Mouse (Mus musculus): ENCODE measurements around the gene Olfr726. TPM values are rescaled to one million over a fixed set of nuclear protein-coding genes. Genes with fewer than 3 reads are reported as not detected.

Olfr726 gene
- not detected in 2 replicates for polyA plus RNA-seq (2016; fragmentation: Nextera tagmentation; extraction: Ambion mirVana)

GRCm38 (mm10) chr14:50090853-50091252, at the start of gene Olfr726:
Olfr726 (minus strand) TSS chr14:50090953.
- Histone ChIP-seq H3K27ac (no peak within 1 kb of the TSS), H3K4me1 (no peaks in the 10 kb centered on the region), H3K36me3 (no peaks in the 10 kb centered on the region), H3K27me3 (ENCODE audit: insufficient read depth, poor library complexity, severe bottlenecking) (no peaks in the 10 kb centered on the region), H3K4me3 (no peak within 1 kb of the TSS), H3K9me3 (no peaks in the 10 kb centered on the region)
- WGBS, result 60% methylated on average over 1 of the region's 1 CpGs
- no peak for DNase-seq (ENCODE audit: low spot score)

GRCm38 (mm10) chr14:50122886-50123285, 32.1 kb upstream of the Olfr726 start, which contains the start of gene Olfr727:
Olfr727 (plus strand) TSS chr14:50123186.
- Histone ChIP-seq H3K9me3 (no peaks in the 10 kb centered on the region), H3K36me3 (no peaks in the 10 kb centered on the region), H3K27ac (no peak within 1 kb of the TSS), H3K4me3 (no peak within 1 kb of the TSS), H3K27me3 (ENCODE audit: insufficient read depth, poor library complexity, severe bottlenecking) (no peaks in the 10 kb centered on the region), H3K4me1 (no peaks in the 10 kb centered on the region)
- DNase-seq (ENCODE audit: low spot score), result no peak
- WGBS, result 82% methylated on average over 1 of the region's 1 CpGs

- WGBS, result 1% methylated on average over 4 of the region's 4 CpGs
- Histone ChIP-seq H3K36me3 (no peaks in the 10 kb centered on the region), H3K4me1 (no peaks in the 10 kb centered on the region), H3K27me3 (ENCODE audit: insufficient read depth, poor library complexity, severe bottlenecking) (no peaks in the 10 kb centered on the region), H3K27ac (peak overlapping the region; percentile 92), H3K4me3 (peak overlapping the region; percentile 76), H3K9me3 (no peaks in the 10 kb centered on the region)
- no peak for DNase-seq (ENCODE audit: low spot score)
Observed at GRCm38 (mm10) chr14:50062733-50063104, 28.0 kb downstream of the Olfr726 start.

- H3K4me1 ChIP-seq, result no peaks in the 10 kb centered on the region
- H3K4me3 ChIP-seq, result peak overlapping the region; percentile 76
- peak overlapping the region; percentile 92 for H3K27ac ChIP-seq
- H3K36me3 ChIP-seq, result no peaks in the 10 kb centered on the region
- peak; percentile 91 for DNase-seq (ENCODE audit: low spot score)
- H3K9me3 ChIP-seq, result no peaks in the 10 kb centered on the region
- H3K27me3 ChIP-seq (ENCODE audit: insufficient read depth, poor library complexity, severe bottlenecking), result no peaks in the 10 kb centered on the region
- WGBS, result 2% methylated on average over 52 of the region's 52 CpGs
Observed at GRCm38 (mm10) chr14:50061955-50062732, 28.6 kb downstream of the Olfr726 start.

GRCm38 (mm10) chr14:50061590-50061954, 29.2 kb downstream of the Olfr726 start:
- H3K4me3 ChIP-seq, result peak overlapping the region; percentile 76
- under 1% methylated on average over 13 of the region's 13 CpGs for WGBS
- no peaks in the 10 kb centered on the region for H3K9me3 ChIP-seq
- no peaks in the 10 kb centered on the region for H3K4me1 ChIP-seq
- H3K27ac ChIP-seq, result peak overlapping the region; percentile 92
- H3K27me3 ChIP-seq (ENCODE audit: insufficient read depth, poor library complexity, severe bottlenecking), result no peaks in the 10 kb centered on the region
- no peaks in the 10 kb centered on the region for H3K36me3 ChIP-seq
- no peak for DNase-seq (ENCODE audit: low spot score)

GRCm38 (mm10) chr14:50061179-50061578, 29.6 kb downstream of the Olfr726 start:
- no peaks in the 10 kb centered on the region for H3K9me3 ChIP-seq
- DNase-seq (ENCODE audit: low spot score), result peak; percentile 78
- no peaks in the 10 kb centered on the region for H3K27me3 ChIP-seq (ENCODE audit: insufficient read depth, poor library complexity, severe bottlenecking)
- H3K27ac ChIP-seq, result peak overlapping the region; percentile 92
- H3K4me3 ChIP-seq, result peak overlapping the region; percentile 76
- no peaks in the 10 kb centered on the region for H3K4me1 ChIP-seq
- H3K36me3 ChIP-seq, result no peaks in the 10 kb centered on the region
- 20% methylated on average over 11 of the region's 11 CpGs for WGBS

GRCm38 (mm10) chr14:50040275-50040674, 50.5 kb downstream of the Olfr726 start, which contains the start of gene Olfr725:
Olfr725 (minus strand) TSS chr14:50040375.
- DNase-seq (ENCODE audit: low spot score), result no peak
- no peak within 1 kb of the TSS for H3K4me3 ChIP-seq
- no peaks in the 10 kb centered on the region for H3K4me1 ChIP-seq
- no peaks in the 10 kb centered on the region for H3K27me3 ChIP-seq (ENCODE audit: insufficient read depth, poor library complexity, severe bottlenecking)
- 0 out of 2 replicates have a peak, but pooled peaks cover 3% of the 10 kb centered on the region for H3K9me3 ChIP-seq
- no peaks in the 10 kb centered on the region for H3K36me3 ChIP-seq
- no peak within 1 kb of the TSS for H3K27ac ChIP-seq

Other genes starting within 250 kb of the Olfr726 start
- gene Olfr722, start 189.0 kb downstream of the Olfr726 start, polyA plus RNA-seq (2016; fragmentation: Nextera tagmentation; extraction: Ambion mirVana), result not detected in 2 replicates
- not detected in 2 replicates for gene Olfr723, start 159.2 kb downstream of the Olfr726 start, polyA plus RNA-seq (2016; fragmentation: Nextera tagmentation; extraction: Ambion mirVana)
- gene Olfr724, start 127.7 kb downstream of the Olfr726 start, polyA plus RNA-seq (2016; fragmentation: Nextera tagmentation; extraction: Ambion mirVana), result not detected in 2 replicates
- gene Olfr725, start 50.6 kb downstream of the Olfr726 start, polyA plus RNA-seq (2016; fragmentation: Nextera tagmentation; extraction: Ambion mirVana), result not detected in 2 replicates
- not detected in 2 replicates for gene Olfr727, start 32.2 kb upstream of the Olfr726 start, polyA plus RNA-seq (2016; fragmentation: Nextera tagmentation; extraction: Ambion mirVana)
- not detected in 2 replicates for gene Olfr728, start 51.7 kb upstream of the Olfr726 start, polyA plus RNA-seq (2016; fragmentation: Nextera tagmentation; extraction: Ambion mirVana)
- gene Olfr729, start 62.0 kb upstream of the Olfr726 start, polyA plus RNA-seq (2016; fragmentation: Nextera tagmentation; extraction: Ambion mirVana), result not detected in 2 replicates
- gene Olfr730, start 97.2 kb upstream of the Olfr726 start, polyA plus RNA-seq (2016; fragmentation: Nextera tagmentation; extraction: Ambion mirVana), result not detected in 2 replicates
- not detected in 2 replicates for gene Olfr731, start 150.9 kb upstream of the Olfr726 start, polyA plus RNA-seq (2016; fragmentation: Nextera tagmentation; extraction: Ambion mirVana)
- not detected in 2 replicates for gene Olfr732, start 193.3 kb upstream of the Olfr726 start, polyA plus RNA-seq (2016; fragmentation: Nextera tagmentation; extraction: Ambion mirVana)
- gene Olfr733, start 210.6 kb upstream of the Olfr726 start, polyA plus RNA-seq (2016; fragmentation: Nextera tagmentation; extraction: Ambion mirVana), result not detected in 2 replicates
- not detected in 2 replicates for gene Olfr734, start 235.8 kb upstream of the Olfr726 start, polyA plus RNA-seq (2016; fragmentation: Nextera tagmentation; extraction: Ambion mirVana)